Mouse (Mus musculus) lung, adult 18-20 months (tissue): ENCODE measurements at regions not wholly inside any gene's neighbourhood (a gene's known extent, or its start where the extent isn't known, plus 50 kb on each side); places are given as distances from the start of the nearest gene placed in this dataset.

ENCODE experiments used
- DNase-seq, 2 experiments: peaks; one replicate each; pipeline ENCODE4 v3.0.0; 2022; ENCODE audit warnings: mixed read lengths in 2 of 2

DNA sequence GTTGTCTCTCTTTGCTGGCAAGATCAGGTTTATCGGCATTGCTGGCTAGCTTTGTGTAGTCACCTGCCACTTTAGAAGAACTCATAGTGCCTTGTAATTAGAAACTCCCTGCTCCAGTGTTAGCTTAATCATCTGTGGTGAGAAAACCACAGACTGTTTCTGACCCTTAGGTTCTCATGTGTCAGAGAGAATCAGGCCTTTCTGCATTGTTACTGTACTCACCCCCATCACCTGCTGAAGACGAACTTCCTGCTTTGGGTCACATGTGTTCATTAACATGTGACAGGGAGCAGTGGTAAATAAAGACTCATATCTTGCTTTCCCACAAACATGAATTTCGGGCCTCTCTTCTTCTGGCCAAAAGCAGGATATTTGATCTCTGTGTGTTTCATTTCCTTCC, 102.6 kb downstream of the Cnga2 start:
- DNase-seq = peak in 1 of 2 experiments; percentile 18

DNA sequence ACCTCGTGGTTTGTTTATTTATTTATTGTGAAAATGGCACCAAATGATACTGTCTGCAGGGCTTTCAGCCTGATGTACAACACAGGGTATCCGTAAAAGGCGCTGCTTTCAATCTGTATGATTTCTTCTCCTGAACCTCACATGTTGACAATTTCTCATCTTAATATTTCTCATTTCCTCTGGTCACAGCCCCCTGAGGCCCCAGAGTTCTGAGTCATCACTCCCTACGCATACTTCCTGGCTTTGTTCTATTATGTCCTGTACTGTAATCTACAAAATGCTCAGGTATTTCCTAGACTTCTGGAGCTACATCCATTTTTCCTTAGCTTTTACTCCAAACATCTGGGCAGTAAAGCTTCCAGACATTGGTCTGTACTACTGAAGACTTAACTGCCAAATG, 103.0 kb downstream of the Cnga2 start:
- DNase-seq = no peak

DNA sequence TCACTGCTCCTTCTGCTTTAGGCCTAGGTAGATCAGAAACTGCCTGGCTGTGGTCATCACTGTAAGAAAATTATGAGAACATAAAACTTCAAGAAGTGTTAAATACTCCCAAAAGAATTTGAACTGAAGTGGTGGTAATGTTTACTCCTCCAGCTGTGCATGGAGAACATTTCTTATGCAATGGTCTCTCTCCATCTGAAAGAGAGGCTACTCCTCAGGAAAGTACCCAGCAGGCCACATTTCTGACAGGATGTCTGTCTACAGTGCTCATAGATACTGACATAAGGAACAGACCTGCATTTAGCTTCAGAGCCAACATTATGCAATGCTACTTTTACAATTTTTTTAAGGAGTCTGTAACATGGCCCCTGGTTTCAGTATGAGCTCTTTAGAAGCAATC, 79.9 kb upstream of the Magea4 start:
- peak in 1 of 2 experiments; percentile 16 for DNase-seq

DNA sequence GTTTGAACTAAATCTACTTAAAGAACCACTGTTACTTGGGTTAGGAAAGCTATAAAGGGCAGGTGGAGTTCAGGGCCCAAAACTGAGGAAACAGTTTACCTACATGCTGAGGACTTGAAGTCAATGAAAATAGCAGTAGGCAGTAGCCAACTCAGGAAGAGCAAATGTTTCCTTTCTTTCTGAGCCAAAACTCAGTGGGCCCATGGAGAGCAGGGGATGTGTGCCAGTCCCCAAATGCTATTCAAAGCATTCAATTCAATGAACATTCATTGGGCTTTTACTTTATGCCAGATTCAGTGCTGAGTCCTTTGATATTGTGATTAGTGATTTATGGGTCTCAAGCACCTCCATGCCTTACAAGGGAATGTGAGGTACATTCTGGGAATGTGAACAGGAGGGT, 52.7 kb upstream of the Magea4 start:
- no peak for DNase-seq
